Mouse (Mus musculus) thymus, postnatal 4 days (tissue): Measurements from ENCODE around the gene Rnf11.
A peak's percentile ranks its signal among the peaks of the same experiment; 100 is the strongest.
"Not testable (repeated sequence)": the region's sequence is repeated elsewhere in the genome, so short reads cannot be mapped to it uniquely, and the experiment has no call there.

ENCODE experiments used
- DNase-seq: peaks from one replicate; pipeline ENCODE4 v3.0.0; 2021

The Rnf11 gene

GRCm38 (mm10) chr4:109410681-109411376 lies 73.7 kb downstream of the Rnf11 start:
- no peak for DNase-seq

- DNase-seq, result no peak
Measured at GRCm38 (mm10) chr4:109407701-109408485, 76.6 kb downstream of the Rnf11 start.

- DNase-seq, result no peak
Measured at GRCm38 (mm10) chr4:109407176-109407520, 77.4 kb downstream of the Rnf11 start.

GRCm38 (mm10) chr4:109406486-109407175 lies 77.9 kb downstream of the Rnf11 start, which contains the start of gene Ttc39a:
Ttc39a (plus strand) TSS chr4:109406623.
- DNase-seq, result peak; percentile 22

- no peak for DNase-seq
Measured at GRCm38 (mm10) chr4:109406054-109406485, 78.5 kb downstream of the Rnf11 start.

GRCm38 (mm10) chr4:109405415-109405814 lies 79.1 kb downstream of the Rnf11 start:
- DNase-seq, result no peak

GRCm38 (mm10) chr4:109404908-109405307 lies 79.6 kb downstream of the Rnf11 start:
- DNase-seq, result not testable (repeated sequence)

- DNase-seq, result no peak
Measured at GRCm38 (mm10) chr4:109401176-109401689, 83.3 kb downstream of the Rnf11 start.
